Mouse (Mus musculus): ENCODE data around the gene Tceal3. TPM values are rescaled to one million over a fixed set of nuclear protein-coding genes. Genes with fewer than 3 reads are reported as not detected.
A peak's percentile ranks its signal among the peaks of the same experiment; 100 is the strongest.
"Not testable (repeated sequence)": the region's sequence is repeated elsewhere in the genome, so short reads cannot be mapped to it uniquely, and the experiment has no call there.

Gene Tceal3
- polyA plus RNA-seq, 1 experiment from 2014 or later: 0.98 TPM

- Histone ChIP-seq H3K27ac (ENCODE audit: low read length) (no peak overlapping the region), H3K9me3 (replicated peaks; ENCODE audit: control insufficient read depth, low read length) (no peaks in the 10 kb centered on the region), H3K27me3 (ENCODE audit: control insufficient read depth, insufficient read depth, low read depth, low read length) (no peaks in the 10 kb centered on the region), H3K4me2 (ENCODE audit: low read depth, low read length) (no peak overlapping the region), H3K9ac (ENCODE audit: low read depth, low read length) (no peak overlapping the region), H3K4me3 (ENCODE audit: low read depth, low read length) (no peak overlapping the region), H3K4me1 (ENCODE audit: control insufficient read depth, low read depth, low read length) (no peaks in the 10 kb centered on the region), H3K36me3 (ENCODE audit: control insufficient read depth, insufficient read depth) (no peaks in the 10 kb centered on the region)
- no peak for ATAC-seq (ENCODE audit: low read depth)
- 30% methylated on average over 3 of the region's 3 CpGs for WGBS (ENCODE audit: insufficient replicate concordance)
These were observed 90.3 kb downstream of the Tceal3 start for GRCm38 (mm10) chrX:136680989-136681388.

- WGBS (ENCODE audit: insufficient replicate concordance): 45% methylated on average over 3 of the region's 3 CpGs
- not testable (repeated sequence) for H3K27me3 ChIP-seq (ENCODE audit: control insufficient read depth, insufficient read depth, low read depth, low read length); H3K9me3 ChIP-seq (replicated peaks; ENCODE audit: control insufficient read depth, low read length)
These were observed 101.1 kb downstream of the Tceal3 start for GRCm38 (mm10) chrX:136691606-136692293.

GRCm38 (mm10) chrX:136692294-136692675 lies 101.6 kb downstream of the Tceal3 start:
- no peak overlapping the region for H3K4me3 ChIP-seq (ENCODE audit: low read depth, low read length)
- H3K9me3 ChIP-seq (replicated peaks; ENCODE audit: control insufficient read depth, low read length): no peaks in the 10 kb centered on the region
- H3K36me3 ChIP-seq (ENCODE audit: control insufficient read depth, insufficient read depth): no peaks in the 10 kb centered on the region
- H3K27ac ChIP-seq (ENCODE audit: low read length): no peak overlapping the region
- H3K4me1 ChIP-seq (ENCODE audit: control insufficient read depth, low read depth, low read length): no peaks in the 10 kb centered on the region
- no peak overlapping the region for H3K9ac ChIP-seq (ENCODE audit: low read depth, low read length)
- ATAC-seq (ENCODE audit: low read depth): no peak
- H3K27me3 ChIP-seq (ENCODE audit: control insufficient read depth, insufficient read depth, low read depth, low read length): no peaks in the 10 kb centered on the region
- 64% methylated on average over 4 of the region's 4 CpGs for WGBS (ENCODE audit: insufficient replicate concordance)
- no peak overlapping the region for H3K4me2 ChIP-seq (ENCODE audit: low read depth, low read length)

More at GRCm38 (mm10) chrX:136691606-136692293, 101.1 kb downstream of the Tceal3 start:
- H3K4me3 ChIP-seq (ENCODE audit: low read depth, low read length); H3K9ac ChIP-seq (ENCODE audit: low read depth, low read length); ATAC-seq (ENCODE audit: low read depth); H3K4me1 ChIP-seq (ENCODE audit: control insufficient read depth, low read depth, low read length); H3K4me2 ChIP-seq (ENCODE audit: low read depth, low read length); H3K36me3 ChIP-seq (ENCODE audit: control insufficient read depth, insufficient read depth); H3K27ac ChIP-seq (ENCODE audit: low read length): not testable (repeated sequence)

- ATAC-seq (ENCODE audit: low read depth): no peak
- WGBS (ENCODE audit: insufficient replicate concordance): 70% methylated on average over 5 of the region's 5 CpGs
These were observed 102.6 kb downstream of the Tceal3 start for GRCm38 (mm10) chrX:136693196-136693595.

GRCm38 (mm10) chrX:136707446-136708167 lies 117.0 kb downstream of the Tceal3 start, which contains the start of gene Tceal1:
Gene Tceal1, plus strand, starts transcription at chrX:136707982.
- H3K27ac ChIP-seq (ENCODE audit: low read length): no peak within 1 kb of the TSS
- no peaks in the 10 kb centered on the region for H3K4me1 ChIP-seq (ENCODE audit: control insufficient read depth, low read depth, low read length)
- 29% methylated on average over 15 of the region's 15 CpGs for WGBS (ENCODE audit: insufficient replicate concordance)
- H3K36me3 ChIP-seq (ENCODE audit: control insufficient read depth, insufficient read depth): no peaks in the 10 kb centered on the region
- no peaks in the 10 kb centered on the region for H3K9me3 ChIP-seq (replicated peaks; ENCODE audit: control insufficient read depth, low read length)
- peak within 1 kb of the TSS; percentile 41 for H3K9ac ChIP-seq (ENCODE audit: low read depth, low read length)
- peak within 1 kb of the TSS; percentile 46 for H3K4me3 ChIP-seq (ENCODE audit: low read depth, low read length)
- no peak for ATAC-seq (ENCODE audit: low read depth)
- no peaks in the 10 kb centered on the region for H3K27me3 ChIP-seq (ENCODE audit: control insufficient read depth, insufficient read depth, low read depth, low read length)
- peak within 1 kb of the TSS; percentile 45 for H3K4me2 ChIP-seq (ENCODE audit: low read depth, low read length)

More at GRCm38 (mm10) chrX:136693196-136693595, 102.6 kb downstream of the Tceal3 start:
- Histone ChIP-seq H3K9ac (ENCODE audit: low read depth, low read length) (no peak overlapping the region), H3K4me3 (ENCODE audit: low read depth, low read length) (no peak overlapping the region), H3K9me3 (replicated peaks; ENCODE audit: control insufficient read depth, low read length) (no peaks in the 10 kb centered on the region), H3K36me3 (ENCODE audit: control insufficient read depth, insufficient read depth) (no peaks in the 10 kb centered on the region), H3K4me1 (ENCODE audit: control insufficient read depth, low read depth, low read length) (no peaks in the 10 kb centered on the region), H3K4me2 (ENCODE audit: low read depth, low read length) (no peak overlapping the region), H3K27ac (ENCODE audit: low read length) (no peak overlapping the region), H3K27me3 (ENCODE audit: control insufficient read depth, insufficient read depth, low read depth, low read length) (no peaks in the 10 kb centered on the region)

- Histone ChIP-seq H3K9ac (ENCODE audit: low read depth, low read length) (peak overlapping the region; percentile 41), H3K4me2 (ENCODE audit: low read depth, low read length) (peak overlapping the region; percentile 45), H3K27ac (ENCODE audit: low read length) (no peak overlapping the region), H3K36me3 (ENCODE audit: control insufficient read depth, insufficient read depth) (no peaks in the 10 kb centered on the region), H3K4me3 (ENCODE audit: low read depth, low read length) (peak overlapping the region; percentile 46), H3K4me1 (ENCODE audit: control insufficient read depth, low read depth, low read length) (no peaks in the 10 kb centered on the region), H3K9me3 (replicated peaks; ENCODE audit: control insufficient read depth, low read length) (no peaks in the 10 kb centered on the region), H3K27me3 (ENCODE audit: control insufficient read depth, insufficient read depth, low read depth, low read length) (no peaks in the 10 kb centered on the region)
- WGBS (ENCODE audit: insufficient replicate concordance): 21% methylated on average over 18 of the region's 18 CpGs
- no peak for ATAC-seq (ENCODE audit: low read depth)
These were observed 117.6 kb downstream of the Tceal3 start for GRCm38 (mm10) chrX:136708168-136708681.

GRCm38 (mm10) chrX:136708782-136709181 lies 118.1 kb downstream of the Tceal3 start:
- Histone ChIP-seq H3K27ac (ENCODE audit: low read length) (no peak overlapping the region), H3K4me3 (ENCODE audit: low read depth, low read length) (peak overlapping the region; percentile 46), H3K27me3 (ENCODE audit: control insufficient read depth, insufficient read depth, low read depth, low read length) (no peaks in the 10 kb centered on the region), H3K4me1 (ENCODE audit: control insufficient read depth, low read depth, low read length) (no peaks in the 10 kb centered on the region), H3K36me3 (ENCODE audit: control insufficient read depth, insufficient read depth) (no peaks in the 10 kb centered on the region), H3K9ac (ENCODE audit: low read depth, low read length) (peak overlapping the region; percentile 41), H3K4me2 (ENCODE audit: low read depth, low read length) (peak overlapping the region; percentile 45), H3K9me3 (replicated peaks; ENCODE audit: control insufficient read depth, low read length) (no peaks in the 10 kb centered on the region)
- WGBS (ENCODE audit: insufficient replicate concordance): 29% methylated on average over 14 of the region's 14 CpGs
- no peak for ATAC-seq (ENCODE audit: low read depth)

GRCm38 (mm10) chrX:136714742-136715474 lies 124.3 kb downstream of the Tceal3 start:
- H3K4me1 ChIP-seq (ENCODE audit: control insufficient read depth, low read depth, low read length); H3K27ac ChIP-seq (ENCODE audit: low read length); H3K4me2 ChIP-seq (ENCODE audit: low read depth, low read length); H3K36me3 ChIP-seq (ENCODE audit: control insufficient read depth, insufficient read depth); H3K9me3 ChIP-seq (replicated peaks; ENCODE audit: control insufficient read depth, low read length); H3K4me3 ChIP-seq (ENCODE audit: low read depth, low read length); ATAC-seq (ENCODE audit: low read depth); H3K9ac ChIP-seq (ENCODE audit: low read depth, low read length); H3K27me3 ChIP-seq (ENCODE audit: control insufficient read depth, insufficient read depth, low read depth, low read length): not testable (repeated sequence)
- WGBS (ENCODE audit: insufficient replicate concordance): 60% methylated on average over 3 of the region's 3 CpGs
